Mouse (Mus musculus): ENCODE data around the gene Tent5c. TPM values are rescaled to one million over a fixed set of nuclear protein-coding genes. Genes with fewer than 3 reads are reported as not detected.
A peak's percentile ranks its signal among the peaks of the same experiment; 100 is the strongest.

The Tent5c gene
- polyA plus RNA-seq, 1 experiment from 2014 or later = 3.8 TPM

GRCm38 (mm10) chr3:100494912-100495311 lies 5.8 kb upstream of the Tent5c start:
- ATAC-seq (replicated peaks; ENCODE audit: low FRiP score, low read depth) = no peak
- WGBS = 88% methylated on average over 5 of the region's 5 CpGs
- no peaks in the 10 kb centered on the region for H3K27me3 ChIP-seq (ENCODE audit: insufficient read depth, low read length)
- TF ChIP-seq CTCF (IDR thresholded peaks at IDR 0.05; ENCODE audit: low read depth) = no peak
- no peak overlapping the region for H3K4me3 ChIP-seq (replicated peaks; ENCODE audit: low read depth, low read length)
- no peaks in the 10 kb centered on the region for H3K36me3 ChIP-seq (ENCODE audit: insufficient read depth, low read length)
- H3K4me2 ChIP-seq (ENCODE audit: low read length) = no peak overlapping the region
- H3K9ac ChIP-seq (ENCODE audit: low read depth, low read length) = no peak overlapping the region
- H3K4me1 ChIP-seq (replicated peaks; ENCODE audit: insufficient read depth, low read length) = no peaks in the 10 kb centered on the region; the same call in 1 of the 2 replicates
- DNase-seq (ENCODE audit: low spot score) = no peak
- H3K9me3 ChIP-seq (replicated peaks; ENCODE audit: low read length) = no peaks in the 10 kb centered on the region
- no peak overlapping the region for H3K27ac ChIP-seq

- Histone ChIP-seq H3K36me3 (ENCODE audit: insufficient read depth, low read length) (no peaks in the 10 kb centered on the region), H3K9me3 (replicated peaks; ENCODE audit: low read length) (no peaks in the 10 kb centered on the region), H3K27ac (no peak overlapping the region), H3K27me3 (ENCODE audit: insufficient read depth, low read length) (no peaks in the 10 kb centered on the region), H3K9ac (ENCODE audit: low read depth, low read length) (no peak overlapping the region), H3K4me3 (replicated peaks; ENCODE audit: low read depth, low read length) (peak overlapping the region; percentile 62), H3K4me2 (ENCODE audit: low read length) (peak overlapping the region; percentile 97), H3K4me1 (replicated peaks; ENCODE audit: insufficient read depth, low read length) (no peaks in the 10 kb centered on the region; the same call in 1 of the 2 replicates)
- DNase-seq (ENCODE audit: low spot score) (no peak), ATAC-seq (replicated peaks; ENCODE audit: low FRiP score, low read depth) (no peak)
- no peak for TF ChIP-seq CTCF (IDR thresholded peaks at IDR 0.05; ENCODE audit: low read depth)
- WGBS = 19% methylated on average over 4 of the region's 4 CpGs
These were observed 831 bp upstream of the Tent5c start for GRCm38 (mm10) chr3:100490010-100490300.

- Histone ChIP-seq H3K27me3 (ENCODE audit: insufficient read depth, low read length) (no peaks in the 10 kb centered on the region), H3K9ac (ENCODE audit: low read depth, low read length) (peak overlapping the region; percentile 58), H3K4me3 (replicated peaks; ENCODE audit: low read depth, low read length) (peak overlapping the region; percentile 62), H3K27ac (no peak overlapping the region), H3K4me1 (replicated peaks; ENCODE audit: insufficient read depth, low read length) (no peaks in the 10 kb centered on the region; the same call in 1 of the 2 replicates), H3K9me3 (replicated peaks; ENCODE audit: low read length) (no peaks in the 10 kb centered on the region), H3K36me3 (ENCODE audit: insufficient read depth, low read length) (no peaks in the 10 kb centered on the region), H3K4me2 (ENCODE audit: low read length) (peak overlapping the region; percentile 97)
- peak; percentile 35 for DNase-seq (ENCODE audit: low spot score)
- no peak for TF ChIP-seq CTCF (IDR thresholded peaks at IDR 0.05; ENCODE audit: low read depth)
- peak; percentile 50; the same call in 1 of the 2 replicates for ATAC-seq (replicated peaks; ENCODE audit: low FRiP score, low read depth)
- under 1% methylated on average over 65 of the region's 66 CpGs for WGBS
These were observed 632 bp downstream of the Tent5c start for GRCm38 (mm10) chr3:100488251-100489132.

GRCm38 (mm10) chr3:100487046-100487445 lies 2.1 kb downstream of the Tent5c start:
- no peak overlapping the region for H3K27ac ChIP-seq
- no peak for TF ChIP-seq CTCF (IDR thresholded peaks at IDR 0.05; ENCODE audit: low read depth)
- ATAC-seq (replicated peaks; ENCODE audit: low FRiP score, low read depth) (no peak), DNase-seq (ENCODE audit: low spot score) (no peak)
- no peaks in the 10 kb centered on the region for H3K9me3 ChIP-seq (replicated peaks; ENCODE audit: low read length)
- no peaks in the 10 kb centered on the region for H3K36me3 ChIP-seq (ENCODE audit: insufficient read depth, low read length)
- no peak overlapping the region for H3K4me3 ChIP-seq (replicated peaks; ENCODE audit: low read depth, low read length)
- H3K9ac ChIP-seq (ENCODE audit: low read depth, low read length) = no peak overlapping the region
- no peaks in the 10 kb centered on the region for H3K27me3 ChIP-seq (ENCODE audit: insufficient read depth, low read length)
- WGBS = 87% methylated on average over 2 of the region's 2 CpGs
- no peaks in the 10 kb centered on the region; the same call in 1 of the 2 replicates for H3K4me1 ChIP-seq (replicated peaks; ENCODE audit: insufficient read depth, low read length)
- H3K4me2 ChIP-seq (ENCODE audit: low read length) = no peak overlapping the region

DNA sequence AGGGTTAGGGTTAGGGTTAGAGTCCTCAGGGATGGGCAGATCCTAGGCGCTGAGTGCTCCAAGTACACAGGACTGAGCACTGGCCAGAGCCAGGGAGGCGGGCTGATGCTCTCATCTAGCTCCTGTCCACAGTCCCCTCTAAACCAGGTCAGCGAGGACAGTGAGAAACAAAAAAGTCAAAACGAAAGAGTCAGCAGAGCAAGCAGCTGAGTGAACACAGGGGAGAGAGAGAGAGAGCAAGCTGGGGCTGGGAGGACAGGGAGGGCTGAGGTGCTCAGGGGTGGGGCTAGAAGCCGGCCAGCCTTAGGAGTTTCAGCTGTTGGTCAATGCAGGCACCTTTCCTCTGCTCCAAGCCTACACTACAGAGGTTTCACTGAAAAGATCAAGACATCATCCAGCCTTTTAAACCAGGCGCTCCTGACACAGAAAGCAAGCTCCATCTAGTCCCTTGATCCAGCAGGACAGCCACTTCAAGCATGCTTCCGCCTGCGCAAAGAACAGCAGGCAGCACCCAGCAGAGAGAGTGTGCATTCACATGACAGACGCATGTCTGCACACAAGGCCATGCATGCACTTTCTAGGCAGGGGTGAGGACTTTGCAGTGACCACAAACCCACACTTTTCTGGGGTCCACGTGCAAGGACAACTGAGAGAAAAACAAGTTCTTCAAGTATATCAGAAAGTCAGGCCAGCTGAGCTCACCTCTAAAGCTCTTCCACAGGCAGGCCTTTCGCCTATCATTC lies 3.6 kb downstream of the Tent5c start:
- no peak for TF ChIP-seq CTCF (IDR thresholded peaks at IDR 0.05; ENCODE audit: low read depth)
- peak; percentile 14; the same call in 1 of the 2 replicates for ATAC-seq (replicated peaks; ENCODE audit: low FRiP score, low read depth)
- no peak overlapping the region for H3K4me2 ChIP-seq (ENCODE audit: low read length)
- 60% methylated on average over 11 of the region's 11 CpGs for WGBS
- H3K9me3 ChIP-seq (replicated peaks; ENCODE audit: low read length) = no peaks in the 10 kb centered on the region
- no peaks in the 10 kb centered on the region for H3K27me3 ChIP-seq (ENCODE audit: insufficient read depth, low read length)
- no peak overlapping the region for H3K27ac ChIP-seq
- no peak overlapping the region for H3K4me3 ChIP-seq (replicated peaks; ENCODE audit: low read depth, low read length)
- H3K9ac ChIP-seq (ENCODE audit: low read depth, low read length) = no peak overlapping the region
- no peaks in the 10 kb centered on the region; the same call in 1 of the 2 replicates for H3K4me1 ChIP-seq (replicated peaks; ENCODE audit: insufficient read depth, low read length)
- peak; percentile 28 for DNase-seq (ENCODE audit: low spot score)
- no peaks in the 10 kb centered on the region for H3K36me3 ChIP-seq (ENCODE audit: insufficient read depth, low read length)

GRCm38 (mm10) chr3:100482971-100483610 lies 6.0 kb downstream of the Tent5c start:
- Histone ChIP-seq H3K9ac (ENCODE audit: low read depth, low read length) (no peak overlapping the region), H3K4me2 (ENCODE audit: low read length) (no peak overlapping the region), H3K4me1 (replicated peaks; ENCODE audit: insufficient read depth, low read length) (no peaks in the 10 kb centered on the region), H3K27me3 (ENCODE audit: insufficient read depth, low read length) (no peaks in the 10 kb centered on the region), H3K9me3 (replicated peaks; ENCODE audit: low read length) (no peaks in the 10 kb centered on the region), H3K36me3 (ENCODE audit: insufficient read depth, low read length) (no peaks in the 10 kb centered on the region), H3K27ac (no peak overlapping the region), H3K4me3 (replicated peaks; ENCODE audit: low read depth, low read length) (no peak overlapping the region)
- DNase-seq (ENCODE audit: low spot score) (no peak), ATAC-seq (replicated peaks; ENCODE audit: low FRiP score, low read depth) (no peak)
- 88% methylated on average over 5 of the region's 5 CpGs for WGBS
- TF ChIP-seq CTCF (IDR thresholded peaks at IDR 0.05; ENCODE audit: low read depth) = no peak

Measured in kidney, postnatal 0 days (tissue).